Mouse (Mus musculus) urinary bladder, postnatal 14 days (tissue): Measurements from ENCODE around the gene Syndig1.

ENCODE experiments used
- DNase-seq: peaks from one replicate; pipeline ENCODE4 v3.0.0; 2021; ENCODE audit warnings: low spot score

The Syndig1 gene

GRCm38 (mm10) chr2:149877954-149878353 is 48.9 kb downstream of the Syndig1 start:
- no peak for DNase-seq

GRCm38 (mm10) chr2:149887634-149888033 is 58.6 kb downstream of the Syndig1 start:
- no peak for DNase-seq

DNA sequence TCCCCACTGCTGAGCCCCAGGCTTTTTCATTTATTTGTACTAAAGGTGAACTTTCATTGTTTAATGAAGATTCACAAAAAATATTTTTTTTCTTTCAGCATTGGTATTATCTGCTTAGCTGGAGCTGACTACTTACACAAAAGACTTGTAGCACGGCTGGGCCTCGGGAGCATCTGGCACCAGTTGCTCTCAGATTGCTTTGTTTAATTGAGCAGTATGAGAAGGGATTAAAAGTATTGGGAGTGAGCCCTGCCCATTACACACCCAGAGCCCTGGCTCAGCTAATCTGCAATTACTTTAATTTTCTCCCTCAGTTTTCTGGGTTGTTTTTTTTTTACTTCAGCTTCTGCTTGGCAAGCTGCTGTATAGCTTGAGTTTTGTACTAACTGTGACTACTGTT is 62.6 kb downstream of the Syndig1 start:
- no peak for DNase-seq

DNA sequence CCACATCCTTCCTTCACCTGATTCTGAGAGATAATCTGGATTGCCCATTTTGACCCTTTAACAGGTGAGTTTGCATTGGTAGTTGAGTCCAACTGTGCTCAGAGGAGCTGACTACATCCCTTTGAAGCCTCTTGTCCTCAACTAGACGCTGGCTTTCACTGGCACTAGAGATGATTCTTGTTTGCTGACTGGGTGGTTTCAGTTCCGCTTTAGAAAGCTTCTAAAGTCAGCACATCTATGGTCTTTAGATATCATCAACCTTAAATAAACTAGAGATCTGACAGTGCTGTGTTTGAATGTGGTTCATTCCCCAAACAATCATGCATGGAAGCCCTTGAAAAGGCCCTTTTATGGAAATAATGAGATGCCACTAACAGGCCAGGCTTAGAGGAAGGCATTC is 67.3 kb downstream of the Syndig1 start:
- DNase-seq, result no peak

DNA sequence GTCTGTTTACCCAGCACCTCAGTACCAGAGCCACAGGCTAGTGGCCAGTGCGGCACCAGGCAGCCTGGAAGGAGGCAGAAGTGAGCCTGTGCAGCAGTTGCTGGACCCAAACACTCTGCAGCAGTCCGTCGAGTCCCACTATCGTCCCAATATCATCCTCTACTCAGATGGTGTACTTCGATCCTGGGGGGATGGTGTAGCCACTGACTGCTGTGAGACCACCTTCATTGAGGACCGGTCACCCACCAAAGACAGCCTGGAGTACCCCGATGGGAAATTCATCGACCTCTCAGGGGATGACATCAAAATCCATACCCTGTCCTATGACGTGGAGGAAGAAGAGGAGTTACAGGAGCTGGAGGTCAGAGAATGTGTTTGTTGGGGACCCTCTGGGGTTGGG is 70.6 kb downstream of the Syndig1 start:
- no peak for DNase-seq

DNA sequence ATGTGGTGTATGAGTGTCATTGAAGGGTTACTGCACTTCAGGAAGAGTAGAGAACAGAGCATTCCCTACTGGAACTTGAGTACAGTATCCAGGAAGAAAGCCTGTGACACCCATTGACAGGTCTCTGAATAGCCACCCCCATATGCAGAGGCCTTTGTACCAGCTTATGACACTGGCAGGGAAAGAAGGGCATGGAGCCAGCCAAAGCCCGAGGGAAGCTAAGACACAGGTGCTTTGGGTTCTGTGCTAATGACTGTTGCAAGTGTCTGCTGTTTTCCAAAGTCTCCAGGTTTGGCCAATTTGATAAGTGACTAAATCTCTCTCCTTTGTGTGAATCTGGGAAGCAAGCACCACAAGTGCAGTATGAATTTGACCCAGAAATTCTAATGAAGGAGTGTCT is 71.6 kb downstream of the Syndig1 start:
- no peak for DNase-seq

- no peak for DNase-seq
Measured at GRCm38 (mm10) chr2:149904405-149904804, 75.4 kb downstream of the Syndig1 start.

DNA sequence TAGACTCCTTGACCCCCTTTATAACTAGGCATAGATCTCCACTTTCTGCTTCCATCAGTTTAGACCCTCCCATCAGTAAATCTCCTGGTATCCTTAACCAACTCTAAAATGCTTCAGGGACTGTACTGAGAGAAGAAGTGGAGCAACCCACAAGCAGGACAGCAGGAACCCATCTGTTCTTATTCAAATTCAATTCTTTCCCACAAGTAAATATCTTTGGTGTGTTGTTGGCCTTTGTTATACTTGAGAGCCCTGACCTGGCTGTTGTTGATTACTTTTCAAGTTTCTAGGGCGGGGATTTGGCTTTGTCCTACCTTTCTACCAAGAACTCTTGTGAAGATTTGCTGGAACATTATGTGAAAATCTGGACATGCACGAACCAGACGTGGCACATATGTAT is 77.7 kb downstream of the Syndig1 start:
- no peak for DNase-seq

DNA sequence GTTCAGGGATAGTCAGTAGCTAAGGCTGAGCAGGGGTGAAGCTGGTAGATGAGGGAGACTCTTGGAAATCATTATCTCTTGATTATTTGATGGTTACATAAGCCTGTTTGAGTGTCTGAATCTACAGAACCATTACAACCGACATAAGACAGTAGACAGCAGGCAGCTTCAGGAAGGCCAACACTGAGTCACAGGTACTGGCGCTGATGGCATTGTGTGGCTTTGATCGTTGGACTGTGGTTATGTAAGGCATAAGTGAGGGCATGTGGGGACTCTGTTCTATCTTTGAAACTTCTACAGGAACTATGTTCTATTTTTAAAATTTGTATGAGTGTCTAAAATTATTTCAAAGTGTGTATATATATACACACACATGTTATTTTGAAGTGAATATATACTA is 88.2 kb downstream of the Syndig1 start:
- no peak for DNase-seq

GRCm38 (mm10) chr2:149923561-149923960 is 94.5 kb downstream of the Syndig1 start:
- no peak for DNase-seq

- DNase-seq, result no peak
Measured at GRCm38 (mm10) chr2:149925911-149926310, 96.9 kb downstream of the Syndig1 start.

GRCm38 (mm10) chr2:149927001-149927400 is 98.0 kb downstream of the Syndig1 start:
- no peak for DNase-seq

DNA sequence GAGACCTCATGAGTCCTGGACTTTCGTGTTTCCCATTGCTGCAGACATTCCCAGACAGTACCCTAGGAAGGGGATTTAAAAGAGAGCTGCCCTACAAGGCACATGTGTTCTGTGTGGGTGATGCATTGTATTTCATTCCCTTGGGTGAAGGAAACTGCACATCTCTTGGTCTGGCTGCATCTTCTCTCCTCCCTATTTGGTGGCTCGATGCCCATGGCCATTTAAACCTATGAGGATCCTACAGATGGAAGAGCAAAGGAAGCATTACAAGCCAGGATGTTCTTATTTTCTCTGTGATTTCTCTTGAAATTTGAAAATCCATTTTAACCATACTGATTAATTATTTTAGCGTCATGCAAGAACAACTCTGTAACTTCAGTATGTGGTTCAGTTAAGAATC is 98.5 kb downstream of the Syndig1 start:
- DNase-seq, result no peak

DNA sequence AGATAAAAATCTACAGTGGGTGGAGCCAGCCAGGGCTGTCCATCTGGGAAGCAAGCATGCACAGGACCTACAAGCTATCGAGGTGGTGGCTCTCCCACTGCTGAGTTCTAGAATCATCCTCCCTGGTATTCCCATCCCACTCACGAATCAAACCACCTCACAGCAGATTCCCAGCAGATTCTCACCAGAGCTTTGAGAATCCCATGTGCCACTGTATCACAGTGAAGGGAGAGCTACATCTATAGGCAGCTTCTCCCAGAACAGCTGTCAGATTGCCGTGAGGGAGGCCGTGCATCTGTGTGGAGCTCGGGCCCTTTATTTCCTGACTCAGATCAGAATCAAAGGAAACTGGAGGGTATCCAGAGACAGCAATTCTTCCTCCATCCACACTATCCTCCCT is 101.0 kb downstream of the Syndig1 start:
- DNase-seq, result no peak

DNA sequence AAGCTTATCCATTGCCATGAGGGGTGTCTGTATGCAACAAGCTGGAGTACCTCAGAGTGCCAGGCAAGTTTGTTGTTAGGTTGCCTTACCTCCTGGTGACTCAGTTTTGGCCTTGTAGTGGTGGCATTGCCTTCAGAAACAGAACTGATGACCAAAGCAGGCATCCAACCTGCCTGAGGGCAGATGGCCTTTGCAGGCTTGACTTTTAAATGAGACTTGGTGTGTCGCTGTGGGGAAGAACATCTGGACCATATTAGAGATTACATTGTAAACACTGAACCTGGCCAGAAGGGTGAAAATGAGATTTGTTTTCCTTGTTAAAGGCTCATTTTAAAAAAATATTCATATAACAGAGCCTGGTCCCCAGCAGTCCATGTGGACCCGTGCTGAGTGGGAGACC is 102.1 kb downstream of the Syndig1 start:
- no peak for DNase-seq

DNA sequence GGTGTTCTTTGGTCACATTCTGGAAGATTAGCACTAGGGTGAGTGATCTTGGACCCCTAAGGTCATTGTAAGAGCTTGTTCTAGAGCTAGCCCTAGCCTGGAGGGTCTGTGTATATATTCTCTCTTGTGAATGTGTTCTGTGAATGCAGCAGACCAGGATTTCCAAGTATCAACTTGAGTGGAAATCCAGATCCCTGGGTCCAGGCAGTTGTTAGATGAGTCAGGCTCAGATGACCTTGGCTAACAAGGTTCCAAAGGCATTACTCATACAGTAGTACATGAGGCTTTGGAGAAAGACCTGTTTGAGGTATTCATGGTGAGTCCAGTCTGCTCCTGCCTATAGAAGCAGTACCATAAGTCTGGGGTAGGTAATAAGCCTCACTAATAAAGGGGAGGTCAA is 103.1 kb downstream of the Syndig1 start:
- DNase-seq, result no peak

GRCm38 (mm10) chr2:149933247-149933898 is 104.4 kb downstream of the Syndig1 start:
- no peak for DNase-seq

GRCm38 (mm10) chr2:149934139-149934538 is 105.1 kb downstream of the Syndig1 start:
- DNase-seq, result no peak

GRCm38 (mm10) chr2:149938829-149939228 is 109.8 kb downstream of the Syndig1 start:
- no peak for DNase-seq

GRCm38 (mm10) chr2:149939586-149939985 is 110.6 kb downstream of the Syndig1 start:
- no peak for DNase-seq

DNA sequence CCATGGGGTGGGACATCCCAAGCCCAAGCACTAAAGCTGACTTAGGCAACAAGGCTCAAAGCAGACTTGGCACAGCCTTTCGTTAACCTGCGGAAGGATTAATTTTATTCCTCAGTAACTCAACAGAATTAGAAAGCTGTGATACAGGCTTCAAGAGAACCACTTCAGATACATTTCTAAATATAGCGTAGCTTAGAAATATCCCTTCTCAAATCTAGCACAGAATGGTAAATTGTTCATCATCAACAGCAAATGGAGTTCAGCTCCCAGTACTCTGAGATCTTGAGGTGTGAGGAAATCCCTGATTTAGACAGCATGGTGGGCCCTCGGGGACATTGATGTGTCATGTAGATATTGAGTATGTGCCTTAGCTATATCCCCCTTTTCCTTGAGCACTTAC is 121.6 kb downstream of the Syndig1 start:
- no peak for DNase-seq

- no peak for DNase-seq
Measured at GRCm38 (mm10) chr2:149971014-149971413, 142.0 kb downstream of the Syndig1 start.

GRCm38 (mm10) chr2:149973583-149973982 is 144.6 kb downstream of the Syndig1 start:
- peak; percentile 47 for DNase-seq

DNA sequence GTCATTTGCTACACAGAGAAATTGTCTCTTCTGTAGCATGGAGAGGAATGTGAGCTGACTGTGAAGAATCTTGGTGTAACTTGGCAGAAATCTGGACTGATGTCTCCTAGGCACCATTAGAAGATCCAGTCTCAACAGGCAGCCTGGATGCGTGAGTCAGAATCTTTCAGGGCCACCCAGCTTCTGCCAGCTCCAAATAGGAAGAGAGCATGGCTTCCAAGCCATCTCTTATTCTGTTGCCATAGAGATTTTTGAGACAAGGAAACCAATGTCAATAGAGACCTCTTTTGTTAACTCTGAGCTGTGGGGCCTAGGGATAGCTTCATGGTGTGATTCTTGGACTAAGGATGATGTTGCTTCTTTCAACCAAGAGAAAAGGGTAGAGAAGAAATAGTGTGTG is 151.4 kb downstream of the Syndig1 start:
- no peak for DNase-seq

- no peak for DNase-seq
Measured at GRCm38 (mm10) chr2:149982466-149982865, 153.5 kb downstream of the Syndig1 start.
